Mouse (Mus musculus): ENCODE measurements around the gene Dock10.
"Not testable (repeated sequence)": the region's sequence is repeated elsewhere in the genome, so short reads cannot be mapped to it uniquely, and the experiment has no call there.

Dock10 gene

DNA sequence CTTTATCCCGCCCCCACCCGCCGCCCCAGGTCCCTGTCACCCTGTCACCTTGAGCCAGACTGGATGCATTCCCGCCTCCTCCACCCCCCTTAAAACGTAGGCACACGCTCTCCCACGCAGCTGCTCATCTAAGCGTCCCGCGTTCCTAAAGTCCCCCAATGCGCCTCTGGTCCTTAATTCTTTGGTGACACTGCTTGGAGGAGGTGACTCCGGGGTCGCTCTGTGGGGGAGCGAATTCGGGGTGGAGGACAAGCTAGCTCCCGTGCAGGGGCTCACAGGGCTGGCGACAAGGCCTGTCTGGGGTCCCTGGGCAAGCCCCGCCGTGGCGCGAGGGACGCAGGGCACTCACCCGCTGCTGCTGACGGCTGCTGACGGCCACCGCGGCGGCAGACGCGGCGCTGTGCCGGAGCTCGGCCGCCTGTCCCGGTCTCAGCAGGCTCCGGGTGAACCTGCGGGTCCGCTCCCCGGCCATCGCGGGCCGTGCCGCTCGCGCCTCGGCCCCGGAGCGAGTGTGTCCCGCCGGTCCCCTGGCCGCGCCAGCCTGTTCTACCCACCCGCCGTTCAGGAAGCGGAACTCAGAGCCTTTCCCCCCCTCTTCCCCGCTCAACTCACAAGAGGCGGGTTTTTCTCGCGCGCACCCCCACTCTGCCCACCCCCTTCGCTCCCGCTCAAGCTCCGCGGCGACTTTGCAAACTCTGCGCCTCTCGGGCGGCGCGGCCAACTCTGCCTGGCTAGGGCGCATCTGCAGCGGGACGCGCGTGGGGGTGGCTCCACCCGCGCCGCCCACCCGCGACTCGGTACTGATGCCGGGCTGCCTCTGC lies at the start of gene Dock10:
Gene Dock10, minus strand, starts transcription at position 551 of the 821 bp plus-strand sequence.
- peak; percentile 11 to 41 for DNase-seq

DNA sequence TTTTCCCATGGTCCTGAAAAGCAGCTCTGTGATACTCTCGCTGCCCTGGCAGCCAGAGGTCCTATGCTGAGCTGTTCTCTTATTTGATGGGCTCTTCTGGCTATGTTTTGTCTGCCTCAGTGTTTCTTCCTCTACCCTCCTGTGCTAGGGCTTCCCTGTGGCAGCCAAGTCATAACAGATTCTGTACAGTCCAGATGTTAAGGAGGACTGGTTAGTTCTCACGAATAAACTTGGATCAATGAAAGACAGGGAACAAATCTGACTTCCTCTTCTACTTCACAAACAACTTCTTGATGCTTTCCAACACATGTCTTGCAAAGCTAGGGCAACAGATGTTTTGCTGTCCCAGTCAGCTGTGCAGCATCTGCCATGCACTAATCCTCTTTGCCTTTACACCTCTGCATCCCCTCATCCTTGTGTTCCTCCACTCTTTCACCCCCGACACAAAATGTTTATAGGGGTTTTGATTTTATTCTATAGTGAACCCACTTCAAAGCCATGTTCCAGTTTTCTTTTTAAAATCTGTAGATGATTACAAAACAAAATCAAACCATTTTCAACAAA lies 48.6 kb upstream of the Dock10 start:
- no peak for DNase-seq

DNA sequence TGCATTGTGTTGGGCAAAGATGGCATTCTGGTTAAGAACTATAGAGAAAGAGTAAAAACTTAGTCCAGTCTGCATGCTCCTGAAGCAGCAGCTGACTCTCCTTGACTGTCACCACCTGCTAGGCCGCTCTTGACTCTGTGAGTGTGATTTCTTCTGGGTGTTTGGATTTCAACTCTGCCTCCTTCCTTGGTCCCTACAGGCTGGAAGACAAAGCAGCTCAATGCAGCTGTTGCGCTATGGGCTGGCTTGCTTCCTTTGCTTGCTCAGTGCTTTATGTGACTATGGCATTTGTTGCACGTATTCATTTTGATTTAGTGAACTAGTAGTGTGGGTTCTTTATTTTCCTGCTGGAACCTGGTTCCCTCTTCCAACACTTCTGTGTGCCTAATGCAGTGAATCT lies 43.7 kb upstream of the Dock10 start:
- no peak for DNase-seq

DNA sequence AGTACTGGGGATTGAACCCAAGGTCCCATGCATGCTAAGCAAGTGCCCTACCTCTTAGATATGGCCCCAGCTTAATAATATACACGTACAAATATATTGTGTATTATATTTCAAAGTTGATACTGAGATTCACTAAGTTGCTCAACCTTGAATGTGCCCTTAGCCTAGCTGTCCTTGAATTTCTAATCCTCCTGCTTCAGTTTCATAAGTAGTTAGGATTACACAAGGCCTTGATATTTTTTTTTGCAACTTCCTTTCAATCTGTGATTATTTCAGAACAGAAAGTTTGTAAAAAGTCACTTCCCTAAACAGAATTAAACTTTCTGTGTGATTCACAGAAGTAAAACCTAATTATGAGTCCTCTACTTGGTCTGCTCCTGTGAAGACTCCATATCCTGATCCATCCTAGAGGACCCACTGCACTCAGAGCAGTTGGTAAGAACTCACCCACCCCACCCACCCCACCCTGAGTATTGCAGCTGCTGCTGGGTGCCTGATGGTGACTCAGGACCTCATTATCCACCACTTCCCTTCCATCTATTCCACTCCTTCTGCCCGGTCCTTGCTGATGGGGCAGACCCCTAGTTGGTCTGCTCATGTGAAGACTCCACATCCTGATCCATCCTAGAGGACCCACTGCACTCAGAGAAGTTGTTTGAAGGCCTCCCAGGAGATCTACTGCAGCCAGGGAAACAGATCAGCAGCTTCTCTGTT lies 26.9 kb upstream of the Dock10 start:
- no peak for DNase-seq

DNA sequence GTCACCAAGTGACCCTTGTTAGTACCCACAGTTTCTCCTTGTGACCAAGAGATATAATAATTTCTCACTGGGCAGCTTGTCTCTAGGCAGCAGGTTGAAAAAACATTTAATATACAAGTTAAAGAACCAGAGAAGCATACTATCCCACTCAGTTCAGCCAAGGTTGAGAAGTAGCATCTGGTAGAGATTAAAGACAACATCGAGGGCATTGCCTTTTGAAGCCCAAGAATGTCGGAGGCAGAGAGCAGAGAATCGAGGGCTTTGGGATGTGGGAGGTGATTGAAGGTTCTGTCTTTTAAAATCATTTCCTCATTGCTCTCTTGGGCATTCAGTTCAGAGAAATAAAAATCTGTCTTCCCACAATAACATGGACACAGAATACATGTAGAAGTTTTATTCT lies 25.8 kb upstream of the Dock10 start:
- DNase-seq, result no peak

DNA sequence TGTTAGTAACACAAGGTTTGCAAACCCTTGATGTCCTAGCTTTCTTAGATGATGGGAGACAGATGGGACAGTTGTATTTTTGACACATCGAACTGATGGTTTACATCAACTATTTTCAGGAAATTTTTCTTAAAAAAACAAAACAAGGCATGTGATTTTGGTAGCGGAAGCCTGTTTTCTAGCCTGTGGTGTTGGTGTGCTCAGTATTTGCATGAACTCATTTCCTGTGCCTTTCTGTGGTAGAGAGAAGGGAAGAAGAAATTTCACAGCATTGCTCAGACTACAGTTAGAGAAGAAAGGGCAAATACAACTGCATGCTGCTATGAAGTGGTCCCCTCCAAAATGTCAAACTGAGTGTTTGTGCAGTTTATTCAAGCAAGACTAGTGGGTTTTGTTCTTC lies 7.2 kb upstream of the Dock10 start:
- no peak for DNase-seq

DNA sequence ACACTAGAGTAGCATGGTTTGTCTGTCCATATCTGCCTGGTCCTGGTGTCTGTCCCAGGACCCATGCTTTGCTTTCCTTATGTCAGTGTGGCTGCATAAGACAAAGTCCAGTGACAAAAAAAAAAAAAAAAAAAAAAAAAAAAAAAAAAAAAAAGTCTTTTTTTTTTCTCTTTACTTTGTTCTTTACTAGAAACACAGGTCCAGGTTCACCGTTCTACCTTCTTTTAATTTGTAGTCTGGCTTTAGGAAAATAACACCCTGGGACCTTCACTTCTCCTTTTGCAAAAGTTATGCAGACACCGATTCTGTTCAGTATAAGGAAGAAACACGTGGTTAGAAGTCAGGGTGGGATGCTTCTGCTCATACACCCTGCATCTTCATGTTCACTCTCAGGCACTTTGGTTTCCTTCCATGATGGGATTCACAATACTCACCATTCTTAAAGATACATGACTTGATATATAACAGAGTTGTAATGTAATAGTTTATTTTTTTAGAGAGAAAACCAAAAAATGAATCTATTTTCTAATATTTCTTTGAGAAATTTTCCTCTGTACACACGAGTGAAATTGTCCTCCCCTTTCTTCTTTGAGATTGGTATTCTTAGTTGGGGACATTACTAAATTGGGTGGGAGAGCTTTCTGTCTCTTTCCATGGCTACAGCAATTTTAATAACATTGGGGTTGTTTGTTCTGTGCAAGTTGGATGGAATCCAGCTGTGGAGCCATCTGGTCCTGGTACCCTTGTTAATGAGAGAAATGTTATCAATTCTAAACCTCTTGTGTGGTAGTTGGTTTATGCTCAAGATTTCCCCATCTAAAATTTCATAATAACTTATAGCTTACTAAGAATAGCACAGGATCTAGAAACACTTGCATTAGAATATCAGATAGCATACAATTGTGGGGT lies 5.0 kb upstream of the Dock10 start:
- DNase-seq, result no peak

DNA sequence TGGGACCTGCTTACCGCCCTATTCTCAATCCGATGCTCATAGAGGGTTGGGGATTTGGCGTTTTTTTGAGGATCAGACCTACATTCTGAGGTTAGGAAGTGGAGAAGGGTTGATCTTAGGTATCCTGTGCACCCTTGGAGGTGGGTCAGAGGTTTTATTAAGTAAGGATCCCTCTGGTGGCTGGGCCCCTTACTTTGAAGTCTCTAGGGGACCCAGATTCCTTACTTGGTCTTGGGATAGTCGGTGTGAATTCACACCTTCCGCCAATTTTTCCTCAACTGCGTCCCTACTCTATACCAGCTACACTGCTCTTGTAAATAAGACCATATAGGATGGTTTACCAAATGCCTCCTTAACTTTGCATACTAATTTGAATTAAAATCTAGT lies 464 bp upstream of the Dock10 start:
- no peak for DNase-seq

DNA sequence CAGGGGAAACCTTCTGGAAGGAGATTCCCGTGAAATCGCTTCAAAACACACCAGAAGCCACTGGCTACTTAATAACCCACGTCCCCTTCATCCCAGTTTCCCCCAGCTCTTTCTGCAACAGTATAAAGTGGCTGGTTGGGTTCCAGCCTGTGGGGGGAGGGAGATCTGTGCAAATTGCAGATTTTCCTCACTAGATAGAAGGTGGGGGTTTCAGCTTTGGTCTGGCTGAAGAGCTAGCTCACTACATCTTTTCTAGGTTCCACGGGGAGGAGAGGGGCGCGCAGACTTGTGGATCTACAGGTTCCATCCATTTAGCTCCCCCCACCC lies 714 bp downstream of the Dock10 start:
- no peak for DNase-seq

DNA sequence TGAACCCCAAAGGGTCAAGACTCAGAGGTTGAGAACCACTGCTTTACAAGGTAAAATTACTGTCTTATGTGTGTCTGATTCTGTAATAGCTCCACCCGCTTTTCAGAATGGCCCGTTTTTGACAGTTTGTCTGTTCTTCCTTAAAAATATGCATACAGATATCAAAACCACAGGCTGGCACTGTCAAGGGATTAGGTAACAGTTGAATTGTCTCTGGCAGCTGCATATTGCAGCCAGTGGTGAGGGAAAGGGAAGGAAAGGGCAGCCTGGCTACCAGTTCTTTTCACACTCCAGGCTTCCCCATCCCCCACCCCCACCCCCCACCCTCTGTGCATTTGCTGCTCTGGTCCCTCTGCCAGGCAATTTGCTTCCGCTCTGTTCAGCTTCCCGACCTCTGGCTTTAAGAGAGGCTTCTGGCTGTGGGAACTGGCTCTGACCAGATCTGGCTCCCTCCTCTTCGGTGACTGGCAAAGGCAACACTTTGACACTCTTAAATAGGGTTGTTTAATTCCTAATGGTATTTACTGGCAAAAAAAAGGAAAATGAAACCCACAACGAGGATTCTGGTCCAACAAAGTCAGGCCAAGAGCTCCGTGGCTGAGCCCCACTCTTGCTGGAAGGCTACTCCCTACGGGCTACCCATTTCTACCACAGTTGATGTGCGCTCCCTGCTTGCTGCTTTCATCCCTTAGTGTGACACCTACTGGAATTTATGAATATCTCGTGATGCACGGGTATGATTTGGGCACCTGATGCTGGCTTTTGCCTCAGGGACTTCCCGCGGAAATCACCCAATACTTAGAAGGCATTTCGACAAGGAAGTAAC lies 1.3 kb downstream of the Dock10 start:
- peak; percentile 10 to 56 for DNase-seq

DNA sequence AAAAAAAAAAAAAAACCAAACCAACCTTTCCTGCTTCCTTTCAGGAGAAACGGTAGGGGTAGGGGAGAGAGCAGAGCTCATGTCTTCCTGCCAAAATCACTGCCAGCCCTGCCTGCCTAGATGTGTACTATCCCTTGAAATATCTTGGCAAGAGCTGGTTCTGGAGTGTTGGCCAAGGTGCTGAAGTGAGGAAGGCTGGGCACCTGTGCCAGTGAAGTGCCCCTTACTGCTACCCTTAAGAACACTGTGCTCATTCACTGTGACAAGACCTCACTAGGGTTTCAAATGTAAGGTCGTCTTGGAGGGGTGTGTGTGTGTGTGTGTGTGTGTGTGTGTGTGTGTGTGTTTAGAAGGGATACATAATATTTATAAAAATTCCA lies 2.3 kb downstream of the Dock10 start:
- peak in 1 of 2 experiments; percentile 37 for DNase-seq

DNA sequence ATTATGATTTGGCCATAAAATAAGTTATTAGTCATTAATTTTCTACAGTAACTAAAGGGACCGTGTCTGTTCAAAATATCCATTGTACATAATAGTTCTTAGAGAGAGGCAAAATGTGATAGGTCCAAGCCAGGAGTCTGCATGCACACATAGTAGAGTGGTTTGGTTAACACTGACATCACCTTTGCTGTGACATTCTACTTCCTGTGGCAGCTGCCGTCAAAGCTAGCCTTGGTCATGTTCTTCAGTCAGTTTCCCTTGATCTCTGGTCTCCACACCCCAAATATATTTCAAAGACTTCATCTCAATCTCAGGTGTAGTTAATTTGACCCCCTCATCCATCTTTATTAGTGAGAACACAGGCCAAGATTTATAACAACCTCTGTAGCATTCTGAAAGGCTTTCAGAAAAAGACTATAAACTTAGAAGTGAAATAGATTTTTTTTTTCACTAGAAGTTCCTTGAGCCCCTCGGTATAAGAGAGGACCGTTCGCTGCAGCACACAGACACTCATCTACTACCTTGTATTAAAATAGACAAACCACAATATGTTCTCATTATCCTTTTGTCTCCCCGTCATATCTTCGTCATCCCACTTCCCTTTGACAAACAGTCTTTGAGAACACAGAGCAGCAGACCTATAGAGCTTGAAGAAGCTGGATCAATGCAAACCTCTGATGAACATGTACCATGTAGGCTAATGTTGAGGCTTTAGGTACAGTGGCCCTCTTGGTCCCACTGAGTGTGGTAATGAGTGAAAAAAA lies 2.8 kb downstream of the Dock10 start:
- DNase-seq, result no peak

DNA sequence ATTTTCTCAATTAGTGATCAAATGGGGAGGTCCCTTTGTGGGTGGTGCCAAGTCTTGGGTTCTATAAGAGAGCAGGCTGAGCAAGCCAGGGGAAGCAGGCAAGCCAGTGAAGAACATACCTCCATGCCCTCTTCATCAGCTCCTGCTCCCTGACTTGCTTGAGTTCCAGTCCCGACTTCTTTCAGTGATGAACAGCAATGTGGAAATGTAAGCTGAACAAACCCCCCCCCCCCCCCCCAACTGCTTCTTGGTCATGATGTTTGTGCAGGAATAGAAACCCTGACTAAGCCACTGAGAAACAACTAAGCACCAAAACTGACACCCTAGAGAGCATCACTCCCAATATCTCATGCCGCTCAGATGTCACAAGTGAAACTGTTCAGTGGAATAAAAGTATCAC lies 9.2 kb downstream of the Dock10 start:
- not testable (repeated sequence) for DNase-seq

DNA sequence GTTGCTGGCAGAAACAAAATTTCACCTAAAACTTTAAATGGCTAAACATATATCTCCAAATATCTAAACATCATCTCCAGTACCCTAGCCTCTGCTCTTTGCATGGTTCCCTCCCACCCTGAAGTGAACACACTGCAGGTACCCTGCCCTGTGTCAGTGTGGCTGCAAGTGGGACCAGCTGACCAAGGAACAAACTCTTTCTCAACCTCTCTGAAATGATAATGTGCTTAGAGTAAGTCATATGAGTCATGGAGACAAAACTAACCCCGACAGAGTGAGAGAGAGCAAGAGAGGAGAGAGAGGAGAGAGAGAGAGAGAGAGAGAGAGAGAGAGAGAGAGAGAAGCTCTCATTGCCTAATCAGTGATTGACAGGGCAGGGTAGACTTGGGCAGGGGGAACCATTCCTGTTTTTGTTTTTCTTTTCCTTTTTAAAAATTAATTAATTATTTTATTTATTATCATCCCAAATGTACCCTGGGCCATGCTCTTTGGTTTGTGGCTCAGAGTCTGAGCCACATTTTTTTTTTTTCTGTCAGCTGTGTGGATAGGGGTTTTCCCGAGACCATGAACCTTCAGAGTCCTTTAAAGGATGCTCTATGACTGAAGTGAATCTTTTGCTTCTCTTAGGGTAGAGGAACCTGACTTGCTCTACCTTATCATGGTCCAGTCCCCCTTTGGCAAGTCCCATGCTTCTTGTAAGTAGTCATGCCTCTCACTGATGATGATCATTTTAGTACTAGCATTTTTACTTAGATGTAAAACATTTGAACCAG lies 11.4 kb downstream of the Dock10 start:
- DNase-seq, result no peak

DNA sequence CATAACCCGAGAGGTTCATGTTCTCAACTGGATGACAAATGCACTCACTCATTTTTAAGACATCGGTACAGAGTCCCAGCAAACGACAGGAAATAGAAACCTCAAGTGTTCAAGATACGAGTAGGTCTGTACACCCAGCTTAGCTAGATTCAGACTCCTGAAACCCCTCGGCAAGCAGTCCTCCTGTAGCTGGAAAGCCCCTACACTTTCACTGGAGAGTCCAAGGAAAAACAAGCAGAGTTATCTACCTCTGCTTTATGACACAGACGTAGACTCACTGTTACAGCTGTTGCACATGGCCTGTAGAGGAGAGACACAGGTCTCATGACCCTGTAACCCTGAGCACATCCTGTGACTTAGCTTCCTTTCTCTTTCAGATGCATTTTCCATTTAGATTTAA lies 12.1 kb downstream of the Dock10 start:
- no peak for DNase-seq

DNA sequence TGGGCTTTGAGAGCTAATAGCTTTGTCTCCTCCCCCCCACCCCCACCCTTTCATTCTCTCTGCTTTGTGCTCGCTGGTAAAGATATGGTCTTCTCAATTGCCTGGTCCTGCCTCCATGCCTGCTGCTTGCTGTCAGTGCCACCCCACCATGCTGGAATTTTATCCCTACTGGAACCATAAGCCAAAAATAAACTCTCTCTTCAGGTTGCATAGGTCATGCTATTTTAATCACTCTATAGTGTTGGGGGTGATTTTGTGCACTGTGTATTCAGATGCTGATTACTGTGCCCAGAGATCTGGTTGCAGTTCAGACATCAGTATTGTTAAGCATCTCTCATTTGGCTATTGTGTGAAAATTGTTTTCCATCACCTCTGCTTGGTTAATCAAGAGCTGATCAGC lies 18.9 kb downstream of the Dock10 start:
- no peak for DNase-seq

DNA sequence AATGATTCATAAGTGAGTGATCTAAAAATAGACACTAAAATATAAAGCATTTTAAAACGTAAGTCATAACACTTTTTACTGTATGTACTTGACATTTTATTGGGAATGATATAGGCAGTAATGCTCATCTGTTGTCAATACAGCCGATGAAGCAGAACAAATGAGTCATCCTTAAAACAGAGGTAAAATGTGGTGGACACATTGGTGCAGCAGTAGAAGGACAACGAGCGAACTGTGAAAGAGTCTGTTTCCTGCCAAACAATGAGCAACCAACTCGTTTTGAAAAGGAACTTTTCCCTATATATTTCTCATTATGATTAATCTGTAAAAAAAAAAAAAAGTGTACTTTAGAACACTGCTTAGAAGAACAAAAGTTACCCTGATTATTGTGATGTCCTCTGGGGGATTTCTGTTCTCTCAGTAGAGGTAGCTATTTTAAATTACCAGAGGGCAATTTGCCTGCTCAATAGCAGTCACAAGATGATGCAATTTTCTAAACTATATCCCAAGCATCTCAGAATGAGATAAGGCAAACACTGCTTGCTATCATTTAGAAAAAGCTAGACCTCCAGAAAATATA lies 20.4 kb downstream of the Dock10 start:
- DNase-seq, result no peak

DNA sequence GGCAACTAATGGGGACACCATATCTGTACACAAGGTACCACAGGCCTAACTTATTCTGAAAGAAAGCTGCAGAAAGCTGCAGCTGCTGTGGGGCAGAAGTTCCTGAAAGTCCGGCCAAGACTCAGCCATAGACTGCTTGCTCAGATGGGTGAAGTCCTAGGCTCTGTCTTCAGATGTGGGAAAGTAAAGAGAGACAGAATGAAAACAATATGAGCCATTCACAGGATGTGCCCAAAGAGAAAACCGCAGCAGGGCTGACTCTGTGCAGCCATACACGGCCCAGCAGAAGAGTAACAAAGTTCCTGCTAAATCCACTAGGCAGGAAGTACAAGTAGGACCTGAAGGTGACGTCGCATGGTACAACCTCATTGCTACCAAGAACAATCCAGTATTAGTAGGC lies 27.7 kb downstream of the Dock10 start:
- DNase-seq, result no peak

DNA sequence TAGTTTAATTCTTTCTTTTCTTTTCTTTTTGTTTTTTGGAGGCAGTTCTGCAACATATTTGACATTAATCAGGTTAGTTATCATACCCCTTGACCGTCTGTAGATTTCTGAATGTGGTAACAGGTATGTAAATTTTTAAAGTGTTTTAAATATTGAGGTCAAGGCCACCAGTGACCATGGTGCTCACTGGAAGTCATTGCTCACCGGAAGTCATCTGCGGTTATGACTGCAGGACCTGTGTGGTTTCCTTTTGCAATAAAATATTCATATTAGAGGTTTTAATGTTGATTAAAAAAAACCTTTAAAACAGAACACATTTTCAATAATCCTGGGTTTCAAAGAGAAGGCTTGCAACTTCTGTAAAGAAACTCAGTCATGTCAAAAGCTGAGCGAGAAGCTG lies 28.2 kb downstream of the Dock10 start:
- DNase-seq, result no peak

DNA sequence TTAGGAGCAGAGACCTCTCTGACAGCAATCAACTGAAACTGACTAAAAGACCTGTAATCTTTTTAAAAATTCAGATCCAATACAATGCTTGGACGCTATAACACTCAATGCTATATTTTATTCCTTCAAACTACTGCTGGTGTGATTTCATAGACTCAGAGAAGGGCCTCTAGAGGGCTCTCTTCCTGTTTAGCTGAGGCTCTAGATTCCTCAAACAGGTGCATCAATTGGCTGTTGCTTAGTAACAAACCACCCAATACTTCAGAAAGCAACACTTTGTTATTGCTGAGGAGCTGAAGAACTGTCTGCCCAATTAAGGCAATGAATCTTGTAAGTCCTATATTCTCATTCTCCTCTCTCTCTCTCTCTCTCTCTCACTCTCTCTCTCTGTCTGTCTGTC lies 30.1 kb downstream of the Dock10 start:
- DNase-seq, result no peak
